Mouse (Mus musculus): ENCODE measurements at regions not wholly inside any gene's neighbourhood (a gene's known extent, or its start where the extent isn't known, plus 50 kb on each side); places are given as distances from the start of the nearest gene placed in this dataset.

- no peak for TF ChIP-seq CTCF (IDR thresholded peaks at IDR 0.05; ENCODE audit: borderline replicate concordance, control insufficient read depth, extremely low read depth, insufficient read depth, low read length, poor library complexity)
- no peak for TF ChIP-seq POLR2A (IDR thresholded peaks at IDR 0.05; ENCODE audit: control insufficient read depth, extremely low read depth, insufficient read depth, low read length, poor library complexity)
Observed at GRCm38 (mm10) chr12:70686337-70686736, 139.0 kb upstream of the Frmd6 start.

Measured in thymus, adult 2 months (tissue).